Mouse (Mus musculus): ENCODE measurements around the gene Gemin2.
"Not testable (repeated sequence)": the region's sequence is repeated elsewhere in the genome, so short reads cannot be mapped to it uniquely, and the experiment has no call there.

The Gemin2 gene

DNA sequence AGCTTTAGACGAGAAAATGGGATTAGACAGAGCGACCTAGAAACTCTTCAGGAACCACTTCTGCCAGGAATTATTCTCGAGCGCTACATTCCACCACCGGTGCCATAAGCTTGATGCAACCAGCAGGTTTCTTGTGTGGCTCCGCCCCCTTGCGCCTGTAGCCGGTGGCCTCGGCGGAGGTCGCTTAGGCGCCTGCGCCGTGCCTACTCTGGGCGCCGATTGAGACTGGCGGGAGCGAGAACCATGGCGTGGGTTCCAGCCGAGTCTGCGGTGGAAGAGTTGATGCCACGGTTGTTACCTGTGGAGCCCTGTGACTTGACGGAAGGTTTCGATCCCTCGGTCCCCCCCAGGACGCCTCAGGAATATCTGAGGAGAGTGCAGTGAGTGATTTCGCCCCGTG is at the start of gene Gemin2:
Gene Gemin2, plus strand, starts transcription at position 160 of the 400 bp plus-strand sequence.
- peak; percentile 97 for DNase-seq

DNA sequence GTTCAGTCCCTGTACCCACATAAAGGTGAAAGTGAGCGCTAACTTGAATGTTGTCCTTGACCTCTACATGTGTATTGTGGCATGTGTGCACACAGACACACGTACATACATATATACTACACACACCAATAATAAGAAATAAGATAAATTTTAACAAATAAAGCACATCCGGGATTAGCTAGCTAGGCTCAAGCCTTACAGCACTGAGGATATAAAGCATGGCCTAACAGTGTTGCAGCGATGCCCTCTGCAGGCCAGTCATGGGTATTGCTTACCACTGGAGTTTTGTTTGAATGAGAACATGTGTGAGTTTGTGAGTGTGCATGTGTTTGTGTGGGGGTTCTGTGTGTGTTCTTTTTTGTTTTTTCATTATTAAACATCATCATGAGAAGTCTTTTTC is 48.6 kb upstream of the Gemin2 start:
- DNase-seq, result peak; percentile 36

GRCm38 (mm10) chr12:58976966-58977365 is 36.2 kb upstream of the Gemin2 start:
- DNase-seq, result no peak

GRCm38 (mm10) chr12:58981178-58981661 is 32.0 kb upstream of the Gemin2 start:
- not testable (repeated sequence) for DNase-seq

DNA sequence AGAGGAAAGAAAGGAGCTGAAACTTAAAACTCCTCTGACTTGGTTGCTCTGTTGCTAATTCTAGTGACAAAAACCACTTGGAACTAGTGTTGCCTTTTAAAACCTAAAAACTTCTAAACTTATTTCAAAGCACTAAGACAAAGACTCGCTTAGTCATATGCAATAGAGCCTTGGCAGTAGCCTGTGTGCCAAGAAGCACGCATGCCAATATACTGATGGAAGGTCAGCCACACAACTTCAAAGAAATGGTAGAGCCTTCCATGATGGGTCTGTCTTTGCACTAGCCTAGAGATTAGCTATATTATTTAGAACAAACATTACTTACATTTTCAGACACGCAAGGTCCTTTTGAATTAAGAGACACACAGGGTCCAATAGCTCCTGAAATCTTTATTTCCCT is 27.4 kb upstream of the Gemin2 start:
- DNase-seq, result no peak

DNA sequence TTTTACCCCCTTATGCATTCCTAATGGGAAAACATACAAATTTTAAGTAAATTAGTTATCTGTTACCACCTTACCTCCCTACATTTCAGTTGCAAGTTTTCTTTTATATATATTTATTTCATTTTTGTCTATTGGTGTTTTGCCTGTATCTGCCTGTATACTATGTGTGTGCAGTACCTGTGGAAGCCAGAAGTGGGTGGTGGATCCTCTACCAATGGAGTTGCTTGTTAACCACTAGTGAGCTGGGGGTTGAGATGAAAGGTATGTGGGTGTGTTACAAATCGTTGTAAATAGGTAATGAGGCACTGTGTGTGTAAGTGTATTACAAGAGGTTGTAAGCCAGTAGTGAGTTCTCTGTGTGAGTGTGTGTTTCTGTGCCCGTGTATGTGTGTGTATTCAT is 2.7 kb upstream of the Gemin2 start:
- peak; percentile 21 for DNase-seq

- no peak for DNase-seq
Measured at GRCm38 (mm10) chr12:59011275-59011843, 1.8 kb upstream of the Gemin2 start.

GRCm38 (mm10) chr12:59011844-59012709 is 1.1 kb upstream of the Gemin2 start, which contains the start of gene Sec23a:
TSS of gene Sec23a (minus strand) at chr12:59012017.
- DNase-seq, result peak; percentile 96

DNA sequence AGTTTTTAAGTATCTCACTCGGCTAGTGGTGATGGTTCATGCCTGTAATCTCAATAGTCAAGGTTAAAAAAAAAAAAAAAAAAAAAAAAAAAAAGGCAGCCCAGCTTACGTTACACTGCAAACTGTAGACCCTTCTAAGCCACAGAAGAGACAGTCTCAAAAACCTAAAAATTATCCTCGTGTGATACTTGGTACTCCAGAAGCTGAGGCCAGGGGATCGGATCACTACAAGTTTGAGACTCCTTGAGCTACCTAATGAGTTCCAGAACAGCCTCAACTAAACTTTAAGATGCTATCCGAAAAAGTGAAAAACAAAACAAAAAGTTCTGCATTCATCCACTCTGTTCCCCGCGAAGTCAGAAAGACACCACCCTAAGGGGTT is 492 bp upstream of the Gemin2 start:
- DNase-seq, result peak; percentile 36

DNA sequence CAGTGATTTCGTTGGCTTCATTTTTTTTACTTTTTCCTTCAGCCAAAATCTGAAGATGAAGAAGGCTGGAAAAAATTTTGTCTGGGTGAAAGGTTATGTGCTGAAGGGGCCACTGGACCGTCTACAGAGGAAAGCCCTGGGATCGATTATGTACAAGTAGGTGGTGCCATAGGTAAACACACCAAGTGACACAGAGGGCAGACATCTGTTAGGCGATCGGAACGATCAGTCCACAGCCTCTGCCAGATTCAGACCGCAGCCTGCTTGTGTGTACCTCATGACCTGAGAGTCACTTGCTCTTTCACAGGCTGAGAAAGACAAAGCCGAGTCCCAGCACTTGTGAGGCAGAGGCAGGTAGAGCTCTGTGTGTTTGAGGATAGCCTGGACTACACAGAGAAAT is 4.8 kb downstream of the Gemin2 start:
- no peak for DNase-seq

GRCm38 (mm10) chr12:59019891-59020290 is 6.7 kb downstream of the Gemin2 start:
- no peak for DNase-seq

DNA sequence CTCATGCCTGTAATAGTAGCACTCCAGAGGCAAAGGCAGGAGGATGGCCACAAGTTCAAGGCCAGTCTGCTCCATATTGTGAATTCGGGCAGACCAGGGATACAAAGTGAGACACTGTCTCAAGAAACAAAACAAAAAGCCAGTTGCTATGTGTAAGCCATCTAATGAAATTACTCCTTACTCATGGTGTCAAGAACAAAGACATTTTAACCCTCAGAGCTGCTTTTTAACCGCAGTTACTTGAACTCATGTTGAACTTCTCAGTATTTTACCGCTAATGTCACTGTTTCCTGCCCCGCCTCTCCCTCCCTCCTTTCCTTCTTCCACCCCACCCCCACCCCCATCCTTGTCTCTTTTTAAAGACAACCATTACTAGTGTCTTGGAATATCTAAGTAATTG is 8.1 kb downstream of the Gemin2 start:
- no peak for DNase-seq

GRCm38 (mm10) chr12:59032101-59032500 is 18.9 kb downstream of the Gemin2 start:
- no peak for DNase-seq

DNA sequence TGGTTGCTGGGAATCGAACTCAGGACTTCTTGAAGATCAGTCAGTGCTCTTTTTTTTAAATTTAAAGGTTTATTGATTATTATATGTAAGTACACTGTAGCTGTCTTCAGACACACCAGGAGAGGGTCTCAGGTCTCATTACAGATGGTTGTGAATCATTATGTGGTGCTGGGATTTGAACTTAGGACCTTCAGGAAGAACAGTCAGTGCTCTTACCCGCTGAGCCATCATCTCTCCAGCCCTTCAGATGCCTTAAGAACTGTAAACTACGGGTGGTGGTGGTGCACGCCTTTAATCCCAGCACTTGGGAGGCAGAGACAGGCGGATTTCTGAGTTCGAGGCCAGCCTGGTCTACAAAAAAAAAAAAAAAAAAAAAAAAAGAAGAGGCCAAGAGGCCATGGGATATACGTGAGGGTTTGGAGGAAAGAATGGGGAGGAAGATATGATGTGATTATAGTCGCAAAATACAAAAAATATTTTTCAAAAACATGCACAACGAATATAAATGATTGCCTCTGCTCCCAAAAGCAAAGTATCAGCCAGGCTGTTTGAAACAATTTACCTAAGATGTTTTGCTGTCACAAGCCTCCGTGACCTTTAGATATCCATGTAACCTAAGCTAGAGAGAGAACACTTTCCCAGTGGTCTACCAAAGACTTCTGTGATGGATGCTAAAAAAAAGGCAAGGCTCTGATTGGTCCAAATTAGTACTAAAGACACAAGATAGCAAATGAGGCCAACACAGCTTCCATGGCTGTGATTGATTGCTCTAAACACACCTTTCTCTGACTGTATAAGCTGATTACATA is 26.2 kb downstream of the Gemin2 start:
- DNase-seq, result no peak

- peak; percentile 88 for DNase-seq
Measured at GRCm38 (mm10) chr12:59039971-59040844, 27.0 kb downstream of the Gemin2 start.

DNA sequence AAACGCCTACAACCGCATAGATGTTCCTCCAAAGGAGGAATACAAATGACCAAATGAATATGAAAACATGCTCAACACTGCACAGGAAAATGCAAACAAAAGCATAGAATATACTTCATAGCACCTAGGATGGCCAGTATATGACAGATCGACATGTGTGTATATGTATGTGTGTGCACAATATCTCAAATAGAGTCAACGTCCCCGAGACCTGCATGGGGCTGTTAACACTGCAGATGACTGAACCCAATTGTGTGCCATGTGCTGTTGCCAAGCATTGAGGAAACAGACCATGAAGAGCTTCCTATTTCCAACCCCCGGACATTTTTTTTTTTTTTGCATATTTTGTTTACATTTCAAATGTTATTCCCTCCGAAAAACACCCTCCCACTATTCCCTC is 27.7 kb downstream of the Gemin2 start:
- no peak for DNase-seq

- no peak for DNase-seq
Measured at GRCm38 (mm10) chr12:59052470-59052869, 39.3 kb downstream of the Gemin2 start.

DNA sequence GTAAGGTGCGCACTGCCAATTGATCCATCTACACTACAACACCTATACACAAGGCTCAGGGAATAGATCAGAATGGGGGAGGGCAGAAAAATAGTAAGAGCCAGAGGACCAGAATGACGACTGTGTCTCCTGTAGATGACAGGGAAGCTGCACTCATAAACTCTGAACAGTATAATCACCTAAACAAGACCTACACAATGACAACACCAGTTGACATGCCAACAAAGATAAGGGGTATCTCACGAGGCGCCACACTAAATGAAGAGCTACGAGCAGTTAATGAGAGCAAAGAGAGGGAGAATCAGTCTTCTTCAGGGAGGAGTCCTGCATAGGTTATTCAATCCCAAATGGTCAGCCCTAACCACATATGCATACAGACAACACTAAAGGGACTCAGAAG is 40.0 kb downstream of the Gemin2 start:
- DNase-seq, result no peak

DNA sequence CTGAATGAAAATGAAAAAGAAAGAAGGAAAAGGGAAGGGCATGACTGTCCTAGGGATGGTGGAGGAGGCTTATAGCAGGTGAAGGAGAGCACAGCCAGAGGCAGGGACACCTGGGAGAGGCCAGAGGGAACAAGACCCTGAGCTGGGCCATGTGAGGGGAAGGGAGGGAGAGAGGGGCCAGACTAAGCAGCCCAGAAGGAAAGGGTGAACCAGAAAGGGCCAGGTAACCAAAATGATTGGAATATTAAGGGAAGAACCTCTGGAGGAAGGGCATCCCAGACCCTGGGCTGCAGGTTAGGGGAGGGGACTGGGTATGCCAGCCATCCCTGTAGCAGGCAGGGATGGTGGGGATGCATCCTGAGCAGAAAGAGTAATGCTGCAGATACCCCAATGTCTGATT is 40.8 kb downstream of the Gemin2 start:
- DNase-seq, result no peak

- no peak for DNase-seq
Measured at GRCm38 (mm10) chr12:59055196-59055850, 42.1 kb downstream of the Gemin2 start.

- no peak for DNase-seq
Measured at GRCm38 (mm10) chr12:59056222-59056621, 43.0 kb downstream of the Gemin2 start.

GRCm38 (mm10) chr12:59058242-59058641 is 45.0 kb downstream of the Gemin2 start:
- not testable (repeated sequence) for DNase-seq
